Mouse (Mus musculus): ENCODE data around the gene Thnsl1.

DNA sequence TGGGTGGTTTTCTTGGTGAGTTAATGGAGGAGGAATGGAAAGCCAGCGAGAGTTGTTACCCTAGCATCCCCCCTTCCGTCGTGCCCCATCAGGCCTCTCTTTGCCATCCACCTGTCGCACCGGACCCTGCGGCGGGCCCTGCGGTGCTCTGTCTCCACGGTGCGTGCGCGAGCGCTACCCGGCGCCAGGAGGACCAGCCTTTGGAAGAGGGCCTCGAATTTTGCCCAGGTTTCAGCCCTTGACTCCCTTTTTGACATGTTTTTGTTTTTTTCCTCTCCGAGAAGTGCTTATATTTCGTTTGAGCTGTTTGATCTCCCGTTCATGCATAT, 271 bp downstream of the Thnsl1 start:
- no peak for TF ChIP-seq CTCF (IDR thresholded peaks at IDR 0.05; ENCODE audit: borderline replicate concordance, extremely low read depth, insufficient read depth, insufficient read length)
- no peak for TF ChIP-seq POLR2A (IDR thresholded peaks at IDR 0.05; ENCODE audit: borderline replicate concordance, extremely low read depth, insufficient read depth, insufficient read length, poor library complexity, severe bottlenecking)

Data from brain, embryonic 14.5 days (tissue).